Mouse (Mus musculus) right cerebral cortex, postnatal 10 days (tissue): ENCODE measurements around the gene Polr2b.

Experiments used
- DNase-seq, 2 experiments: peaks; one replicate each; pipeline ENCODE4 v3.0.0; 2021; ENCODE audit warnings: low spot score in 2 of 2

The Polr2b gene

GRCm38 (mm10) chr5:77386596-77387413, 76.9 kb downstream of the Polr2b start:
- no peak for DNase-seq

DNA sequence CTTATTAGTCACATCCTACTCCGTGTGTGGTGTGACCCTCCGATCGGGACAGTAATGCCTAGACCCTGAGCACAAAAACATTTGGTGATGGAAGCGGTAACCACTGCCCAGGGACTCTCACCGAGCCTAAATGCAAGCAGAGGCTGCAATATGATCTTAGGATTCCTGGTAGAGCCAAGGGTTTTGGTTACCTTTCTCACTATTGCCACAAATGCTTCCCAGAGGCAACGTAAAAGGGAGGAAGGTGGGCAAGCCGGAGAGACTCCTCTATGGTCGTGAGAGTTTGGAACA, 77.4 kb downstream of the Polr2b start:
- no peak for DNase-seq

DNA sequence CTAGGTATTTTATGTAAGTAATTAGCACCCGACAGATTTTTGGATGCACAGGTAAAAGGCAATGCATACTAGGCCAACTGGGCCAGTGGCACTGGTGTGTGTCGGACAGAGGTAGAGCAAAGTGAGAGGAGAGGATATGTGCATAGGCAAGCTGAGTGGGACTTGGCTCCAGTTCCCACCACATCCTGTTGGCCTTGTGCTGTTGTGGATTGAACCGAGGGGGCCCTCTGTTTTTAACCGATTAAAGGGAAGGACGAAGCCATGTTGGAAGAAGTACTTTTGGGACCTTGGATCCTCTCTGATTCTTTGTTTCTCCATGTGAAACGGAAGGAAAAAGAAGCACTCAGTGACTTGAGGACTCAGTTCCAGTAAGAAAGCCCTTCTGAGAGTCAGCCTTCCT, 78.4 kb downstream of the Polr2b start:
- DNase-seq, result no peak

DNA sequence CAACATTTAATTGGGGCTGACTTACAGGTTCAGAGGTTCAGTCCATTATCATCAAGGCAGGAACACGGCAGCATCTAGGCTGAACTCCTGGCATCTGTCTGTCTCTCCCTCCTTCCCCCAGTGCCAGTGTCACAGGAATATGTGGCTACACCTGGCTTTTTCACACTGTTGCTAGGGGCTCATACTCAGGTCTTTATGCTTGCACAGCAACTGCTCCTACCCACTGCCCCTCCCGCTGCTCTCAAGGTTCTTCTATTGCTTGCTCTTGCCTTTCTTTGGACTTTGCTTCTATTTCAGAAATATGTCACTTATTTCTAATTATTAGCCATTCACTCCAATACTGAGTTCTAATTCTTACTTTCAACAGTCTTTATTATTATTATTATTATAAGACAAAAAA, 80.3 kb downstream of the Polr2b start:
- no peak for DNase-seq

DNA sequence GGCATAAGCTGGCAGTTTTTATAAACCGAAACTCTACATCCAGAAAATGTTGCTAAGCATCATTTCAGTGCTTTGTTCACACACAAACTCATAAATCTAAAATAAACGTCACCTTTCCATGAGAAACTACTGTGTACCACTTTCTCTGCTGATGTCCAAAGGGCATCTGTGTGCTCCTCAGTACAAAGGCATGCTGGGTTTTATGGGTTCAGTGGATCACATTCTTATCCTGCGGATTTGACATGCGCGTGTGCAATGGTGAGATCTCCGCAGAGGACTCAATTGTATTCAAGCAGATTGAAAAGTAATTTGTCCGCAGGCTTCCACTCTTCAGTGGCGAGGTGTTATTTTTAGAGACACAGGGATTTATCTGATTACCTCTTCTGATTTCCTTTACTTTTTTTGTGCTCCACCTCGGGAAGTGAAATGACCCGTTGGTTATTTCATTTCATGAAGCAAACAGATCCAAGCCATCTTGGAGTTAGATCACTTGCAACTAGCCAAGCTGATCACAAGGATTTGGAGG, 83.2 kb downstream of the Polr2b start:
- no peak for DNase-seq

DNA sequence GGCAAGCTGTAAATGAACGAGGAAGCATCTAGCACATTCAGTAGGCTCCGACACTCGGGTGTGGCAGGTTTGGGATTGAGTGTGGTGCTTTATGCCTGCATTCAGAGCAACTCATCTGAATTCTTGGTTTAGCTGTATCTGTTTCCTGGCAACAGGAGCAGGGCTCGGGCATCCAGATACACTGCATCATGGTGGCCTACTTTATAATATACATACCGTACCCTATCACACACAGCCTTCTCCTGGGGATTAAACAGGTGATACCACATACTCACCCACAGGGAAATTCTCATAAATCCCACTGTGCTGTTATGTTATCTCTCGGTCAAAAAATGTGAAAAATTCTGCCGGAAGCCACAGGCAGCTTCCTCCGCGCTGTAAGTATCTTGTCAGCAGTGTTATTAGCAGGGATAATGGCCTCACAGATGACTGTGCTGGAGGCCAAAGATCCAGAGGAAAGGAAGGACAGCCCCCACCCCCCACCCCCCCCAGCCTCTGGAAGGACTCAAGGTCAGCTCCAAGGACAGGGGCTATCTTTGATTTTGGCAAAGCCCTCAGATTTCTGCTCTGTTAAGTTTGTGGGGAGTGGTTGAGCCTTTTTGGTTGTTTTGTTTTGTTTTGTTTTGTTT, 84.2 kb downstream of the Polr2b start:
- DNase-seq, result peak; percentile 32 to 49

DNA sequence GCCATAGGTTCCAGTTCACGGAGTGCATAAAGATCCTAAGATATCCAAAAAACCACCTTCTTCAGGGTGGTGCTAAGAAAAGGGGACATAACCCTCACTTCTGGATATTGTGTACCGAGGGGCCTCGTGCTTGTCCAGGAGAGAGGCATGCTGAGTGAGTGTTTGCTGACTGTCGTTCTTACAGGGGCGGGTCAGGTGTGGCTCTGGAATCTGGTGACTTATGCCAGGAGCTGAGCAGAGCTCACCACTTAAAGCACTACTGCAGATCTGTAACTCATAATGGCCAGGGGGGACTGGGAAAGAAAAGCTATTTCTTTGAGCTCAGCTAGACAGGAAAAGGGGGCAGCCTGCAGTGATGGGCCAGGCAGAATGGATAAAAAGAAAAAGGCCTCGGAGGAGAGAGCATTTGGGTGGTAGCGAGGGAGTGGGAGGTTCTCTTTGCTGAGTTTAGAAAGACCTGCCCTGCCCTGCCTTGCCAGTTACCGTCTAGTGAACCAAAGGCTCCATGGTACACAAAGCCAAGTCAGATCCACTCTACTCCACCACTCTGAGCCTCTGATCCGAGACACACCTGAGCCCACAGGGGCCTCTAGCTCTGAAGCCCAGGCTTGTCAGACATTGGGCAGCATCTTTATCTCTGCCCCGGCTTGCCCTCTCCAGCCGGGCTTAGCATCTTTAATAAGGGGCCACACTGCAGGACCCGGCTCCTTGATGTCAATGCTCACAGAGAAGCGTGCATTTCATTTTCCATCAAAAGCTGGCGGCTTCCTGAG, 88.5 kb downstream of the Polr2b start:
- DNase-seq, result no peak
